Mouse (Mus musculus) limb, embryonic 12.5 days (tissue): ENCODE results near the gene Ms4a6c. TPM values are rescaled to one million over a fixed set of nuclear protein-coding genes. Genes with fewer than 3 reads are reported as not detected.
"Not testable (repeated sequence)": the region's sequence is repeated elsewhere in the genome, so short reads cannot be mapped to it uniquely, and the experiment has no call there.

Source experiments
- ATAC-seq: fragments of 200-750 bp; cut with Nextera tagmentation; 2 replicates; pipeline ENCODE4 v1.8.0; 2017; ENCODE audit warnings: low read depth, moderate TSS enrichment; ENCODE audit not compliant: insufficient number of reproducible peaks, insufficient read depth, low FRiP score, low TSS enrichment
- H3K27ac ChIP-seq: fragments of 300-500 bp; sonication (generic); 2 replicates; pipeline ENCODE4 v1.5.1; 2016; ENCODE audit warnings: mild to moderate bottlenecking, moderate library complexity
- H3K27me3 ChIP-seq: fragments of 300-500 bp; sonication (generic); 2 replicates; pipeline ENCODE4 v1.6.1; 2016; ENCODE audit warnings: mild to moderate bottlenecking, moderate library complexity
- H3K36me3 ChIP-seq: fragments of 300-500 bp; sonication (generic); 2 replicates; pipeline ENCODE4 v1.6.1; 2016; ENCODE audit warnings: mild to moderate bottlenecking, moderate library complexity
- H3K4me1 ChIP-seq: fragments of 300-500 bp; sonication (generic); replicated peaks from 2 replicates; pipeline ENCODE4 v1.6.1; 2016
- H3K4me2 ChIP-seq: fragments of 300-500 bp; sonication (generic); 2 replicates; pipeline ENCODE4 v1.6.1; 2016; ENCODE audit warnings: mild to moderate bottlenecking, moderate library complexity
- H3K4me3 ChIP-seq: fragments of 300-500 bp; sonication (generic); replicated peaks from 2 replicates; pipeline ENCODE4 v1.5.1; 2016; ENCODE audit warnings: mild to moderate bottlenecking
- H3K9ac ChIP-seq: fragments of 300-500 bp; sonication (generic); replicated peaks from 2 replicates; pipeline ENCODE4 v1.6.1; 2016; ENCODE audit warnings: mild to moderate bottlenecking, moderate library complexity
- H3K9me3 ChIP-seq: fragments of 300-500 bp; sonication (generic); 2 replicates; pipeline ENCODE4 v1.6.1; 2016; ENCODE audit warnings: mild to moderate bottlenecking, moderate library complexity
- WGBS: fragments of 180-500 bp; shearing (Covaris S2); methylation state at CpG from one replicate; pipeline ENCODE4 v1.1.7; 2016; 5-methylcytosine and 5-hydroxymethylcytosine counted together
- polyA plus RNA-seq: library from polyadenylated mRNA; unstranded; fragments of >200 nt; fragmentation: Nextera tagmentation; extraction: Ambion mirVana; gene quantifications from 2 replicates; pipeline ENCODE4 v1.2.1, GENCODE M21; 2016

Ms4a6c gene
- polyA plus RNA-seq, 1 experiment from 2014 or later = 2.5 TPM

- no peak for ATAC-seq
- no peaks in the 10 kb centered on the region for H3K4me1 ChIP-seq
- H3K36me3 ChIP-seq = no peaks in the 10 kb centered on the region
- H3K4me3 ChIP-seq = no peak overlapping the region
- no peak overlapping the region for H3K27ac ChIP-seq
- H3K4me2 ChIP-seq = no peak overlapping the region
- no peaks in the 10 kb centered on the region for H3K9me3 ChIP-seq
- H3K27me3 ChIP-seq = no peaks in the 10 kb centered on the region
- H3K9ac ChIP-seq = no peak overlapping the region
- 71% methylated on average over 1 of the region's 1 CpGs for WGBS
These were observed 35.7 kb downstream of the Ms4a6c start for GRCm38 (mm10) chr19:11504857-11505256.

- Histone ChIP-seq H3K27me3 (no peaks in the 10 kb centered on the region), H3K9me3 (no peaks in the 10 kb centered on the region), H3K9ac (no peak overlapping the region), H3K4me2 (no peak overlapping the region), H3K4me1 (no peaks in the 10 kb centered on the region), H3K4me3 (no peak overlapping the region), H3K36me3 (no peaks in the 10 kb centered on the region), H3K27ac (no peak overlapping the region)
- WGBS = 69% methylated on average over 1 of the region's 1 CpGs
- no peak for ATAC-seq
These were observed 44.3 kb downstream of the Ms4a6c start for GRCm38 (mm10) chr19:11513458-11513857.

- ATAC-seq = no peak
- Histone ChIP-seq H3K4me1 (no peaks in the 10 kb centered on the region), H3K4me2 (no peak within 1 kb of the TSS), H3K27ac (no peak within 1 kb of the TSS), H3K9ac (no peak within 1 kb of the TSS), H3K27me3 (no peaks in the 10 kb centered on the region), H3K9me3 (no peaks in the 10 kb centered on the region), H3K4me3 (no peak within 1 kb of the TSS), H3K36me3 (no peaks in the 10 kb centered on the region)
These were observed 47.1 kb downstream of the Ms4a6c start, which contains the start of gene Ms4a6b for GRCm38 (mm10) chr19:11516246-11516645. Ms4a6b (plus strand) TSS chr19:11516512.

GRCm38 (mm10) chr19:11516845-11517244 is 47.7 kb downstream of the Ms4a6c start:
- Histone ChIP-seq H3K27ac (no peak overlapping the region), H3K4me1 (no peaks in the 10 kb centered on the region), H3K4me3 (no peak overlapping the region), H3K4me2 (no peak overlapping the region), H3K36me3 (no peaks in the 10 kb centered on the region), H3K9me3 (no peaks in the 10 kb centered on the region), H3K27me3 (no peaks in the 10 kb centered on the region), H3K9ac (no peak overlapping the region)
- WGBS = 69% methylated on average over 4 of the region's 4 CpGs
- ATAC-seq = no peak

- not testable (repeated sequence) for H3K27ac ChIP-seq, H3K9ac ChIP-seq, ATAC-seq, H3K36me3 ChIP-seq, H3K4me1 ChIP-seq, H3K4me3 ChIP-seq, H3K4me2 ChIP-seq, H3K9me3 ChIP-seq, H3K27me3 ChIP-seq
- WGBS = 54% methylated on average over 1 of the region's 1 CpGs
These were observed 48.2 kb downstream of the Ms4a6c start for GRCm38 (mm10) chr19:11517373-11517772.

GRCm38 (mm10) chr19:11518356-11518755 is 49.2 kb downstream of the Ms4a6c start:
- H3K27me3 ChIP-seq, H3K9ac ChIP-seq, H3K4me2 ChIP-seq, ATAC-seq, H3K27ac ChIP-seq, H3K9me3 ChIP-seq, H3K36me3 ChIP-seq, H3K4me3 ChIP-seq, H3K4me1 ChIP-seq: not testable (repeated sequence)
- 80% methylated on average over 2 of the region's 2 CpGs for WGBS

GRCm38 (mm10) chr19:11520146-11520545 is 51.0 kb downstream of the Ms4a6c start:
- Histone ChIP-seq H3K27ac (no peak overlapping the region), H3K36me3 (no peaks in the 10 kb centered on the region), H3K4me1 (no peaks in the 10 kb centered on the region), H3K4me2 (no peak overlapping the region), H3K9me3 (no peaks in the 10 kb centered on the region), H3K9ac (no peak overlapping the region), H3K27me3 (no peaks in the 10 kb centered on the region), H3K4me3 (no peak overlapping the region)
- ATAC-seq = no peak
- WGBS = 87% methylated on average over 3 of the region's 3 CpGs

Other genes starting within 250 kb of the Ms4a6c start
- not detected in 2 replicates for gene Ms4a12, start 236.9 kb upstream of the Ms4a6c start, polyA plus RNA-seq
- not detected in 2 replicates for gene Ms4a1, start 203.1 kb upstream of the Ms4a6c start, polyA plus RNA-seq
- gene Ms4a5, start 185.5 kb upstream of the Ms4a6c start, polyA plus RNA-seq = not detected in 2 replicates
- gene Ms4a14, start 154.9 kb upstream of the Ms4a6c start, polyA plus RNA-seq = not detected in 2 replicates
- 2.2 and 2.4 TPM in 2 replicates for gene Ms4a7, start 133.2 kb upstream of the Ms4a6c start, polyA plus RNA-seq
- 1.6 and 2.0 TPM in 2 replicates for gene Ms4a4a, start 93.8 kb upstream of the Ms4a6c start, polyA plus RNA-seq
- gene Ms4a4c, start 64.6 kb upstream of the Ms4a6c start, polyA plus RNA-seq = 0.22 TPM in 1 of 2 replicates, not detected in the other
- gene Ms4a4b, start 25.8 kb upstream of the Ms4a6c start, polyA plus RNA-seq = not detected in 2 replicates
- not detected in 2 replicates for gene Gm8369, start 16.6 kb downstream of the Ms4a6c start, polyA plus RNA-seq
- 2.3 and 2.9 TPM in 2 replicates for gene Ms4a6b, start 47.1 kb downstream of the Ms4a6c start, polyA plus RNA-seq
- 0.63 and 0.73 TPM in 2 replicates for gene Ms4a4d, start 67.4 kb downstream of the Ms4a6c start, polyA plus RNA-seq
- 2.0 and 2.3 TPM in 2 replicates for gene Ms4a6d, start 135.5 kb downstream of the Ms4a6c start, polyA plus RNA-seq
- 0.61 TPM in 1 of 2 replicates, not detected in the other for gene Ms4a2, start 154.4 kb downstream of the Ms4a6c start, polyA plus RNA-seq
- not detected in 2 replicates for gene Ms4a3, start 171.5 kb downstream of the Ms4a6c start, polyA plus RNA-seq
- gene Oosp2, start 191.2 kb downstream of the Ms4a6c start, polyA plus RNA-seq = not detected in 2 replicates
- 0.63 TPM in 1 of 2 replicates, not detected in the other for gene Oosp1, start 221.8 kb downstream of the Ms4a6c start, polyA plus RNA-seq
- gene Oosp3, start 227.7 kb downstream of the Ms4a6c start, polyA plus RNA-seq = not detected in 2 replicates